Mouse (Mus musculus) right cerebral cortex, adult 2 months (tissue): Measurements from ENCODE around the gene Adcy5.

Source experiments
- DNase-seq, 2 experiments: peaks; one replicate each; pipeline ENCODE4 v3.0.0; 2021 to 2022; ENCODE audit warnings: low spot score in 2 of 2

Gene Adcy5

DNA sequence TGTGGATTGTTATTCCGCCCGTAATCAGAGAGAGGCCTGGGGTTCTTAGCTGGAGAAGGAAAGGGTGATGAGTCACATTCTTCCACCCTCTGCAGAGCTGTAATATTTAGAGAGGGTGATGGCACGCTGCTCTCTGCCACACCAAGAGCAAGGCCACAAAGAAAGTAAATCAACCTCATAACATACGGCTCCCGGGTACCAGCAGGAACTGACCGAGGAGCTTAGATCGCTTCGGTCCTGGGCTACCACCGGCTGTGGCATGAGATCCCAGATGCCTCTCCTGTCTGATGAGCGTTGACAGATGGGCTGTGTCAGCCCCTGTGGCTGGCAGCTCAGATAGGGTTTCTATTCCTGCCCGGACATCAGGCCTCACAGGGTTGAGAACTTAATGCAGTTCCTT lies 101.3 kb downstream of the Adcy5 start:
- no peak for DNase-seq

DNA sequence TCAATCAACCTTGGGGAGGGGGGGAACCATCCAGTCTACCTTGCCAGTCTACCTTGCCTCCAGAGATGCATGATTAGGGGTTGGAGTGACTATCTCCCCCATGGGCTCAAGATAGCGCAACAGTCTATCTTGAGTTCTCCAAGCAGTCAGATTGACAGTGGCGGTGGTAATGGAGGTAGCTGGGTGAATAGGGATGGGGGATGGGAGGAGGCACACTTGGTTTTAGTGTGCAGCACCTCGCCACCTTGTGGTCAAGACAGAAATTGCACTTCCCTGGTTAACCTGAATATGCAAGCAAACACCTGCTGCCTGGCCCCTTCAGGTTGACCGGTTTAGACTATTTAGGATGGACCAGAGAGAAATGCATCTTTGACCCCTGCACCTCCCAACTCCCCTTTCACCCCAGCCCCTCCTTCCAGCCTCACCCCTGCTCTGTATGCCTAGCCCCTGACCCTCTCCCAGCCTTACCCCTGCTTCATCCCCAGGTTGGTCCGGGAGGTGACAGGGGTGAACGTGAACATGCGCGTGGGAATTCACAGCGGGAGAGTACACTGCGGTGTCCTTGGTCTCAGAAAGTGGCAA lies 115.8 kb downstream of the Adcy5 start:
- peak; percentile 91 to 94 for DNase-seq

DNA sequence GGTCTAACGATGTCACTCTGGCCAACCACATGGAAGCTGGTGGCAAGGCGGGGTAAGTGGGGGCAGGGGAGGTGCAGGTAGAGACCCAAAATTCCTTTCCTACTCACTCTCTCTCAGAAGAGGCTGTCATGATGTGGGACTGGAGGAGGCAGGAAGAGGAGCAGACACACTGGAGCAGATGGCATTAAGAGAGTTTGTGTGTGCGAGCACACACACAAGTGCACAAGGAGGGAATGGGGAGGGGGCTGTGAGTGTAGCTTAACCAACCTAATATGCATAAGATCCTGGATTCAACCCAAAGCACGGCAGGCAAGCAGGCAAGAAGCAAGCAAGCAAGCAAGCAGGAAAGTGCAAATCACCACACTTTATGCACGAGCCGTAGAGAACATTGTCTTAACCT lies 116.3 kb downstream of the Adcy5 start:
- DNase-seq: no peak

DNA sequence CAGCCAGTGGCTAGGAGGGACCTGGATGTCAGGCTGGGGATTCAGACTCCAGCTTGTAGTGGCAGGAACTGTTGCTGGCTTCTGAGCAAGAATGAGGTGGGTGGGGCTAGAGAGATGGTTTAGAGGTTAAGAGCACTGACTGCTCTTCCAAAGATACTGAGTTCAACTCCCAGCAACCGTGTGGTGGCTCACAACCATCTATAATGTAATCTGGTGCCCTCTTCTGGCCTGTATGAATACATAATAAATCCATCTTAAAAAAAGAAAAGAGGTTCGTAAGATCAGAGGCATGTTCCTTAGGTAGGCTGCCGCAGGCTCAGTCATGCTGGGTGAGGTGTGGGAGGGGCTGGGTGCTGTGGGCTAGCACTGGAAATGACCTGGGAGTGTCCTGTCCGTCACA lies 116.9 kb downstream of the Adcy5 start:
- DNase-seq: no peak

DNA sequence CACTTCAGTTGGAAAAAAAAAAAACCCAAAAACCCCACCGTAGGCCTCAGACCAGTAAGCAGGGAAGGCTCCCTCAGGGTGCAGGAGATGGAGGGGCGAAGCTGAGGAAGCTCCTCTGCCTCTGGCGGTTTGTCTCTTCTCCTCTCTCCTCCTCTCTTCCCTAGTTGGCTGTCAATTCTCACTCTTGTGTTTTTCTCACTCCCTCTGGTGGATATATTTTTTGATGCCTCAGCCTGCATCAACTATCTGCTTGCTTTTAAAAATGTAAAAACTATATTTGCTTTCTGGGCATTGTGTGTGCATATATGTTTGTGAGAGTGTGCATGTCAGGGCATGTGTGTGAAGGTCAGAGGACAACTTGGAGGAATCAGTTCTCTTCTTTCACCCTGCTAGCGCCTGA lies 117.7 kb downstream of the Adcy5 start:
- no peak for DNase-seq

DNA sequence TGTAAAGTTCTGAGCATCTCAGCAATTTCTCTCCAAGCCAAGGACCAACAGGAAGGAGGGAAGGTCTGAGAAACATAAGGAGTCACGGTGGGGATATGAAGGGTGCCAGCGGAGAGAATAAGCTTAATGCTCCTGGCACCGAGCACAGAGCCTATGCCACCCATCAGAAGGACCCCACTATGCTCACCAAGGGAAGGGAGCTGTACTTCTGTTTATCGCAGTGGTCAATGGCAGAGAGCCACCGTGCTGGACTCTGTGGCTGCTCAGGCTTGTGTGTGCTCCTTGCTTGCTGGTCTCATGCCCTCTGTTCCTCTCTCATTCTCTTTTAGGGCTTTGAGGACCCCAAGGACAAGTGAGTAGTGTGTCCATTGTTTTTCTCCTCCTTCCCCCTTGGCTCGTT lies 123.5 kb downstream of the Adcy5 start:
- DNase-seq: no peak

DNA sequence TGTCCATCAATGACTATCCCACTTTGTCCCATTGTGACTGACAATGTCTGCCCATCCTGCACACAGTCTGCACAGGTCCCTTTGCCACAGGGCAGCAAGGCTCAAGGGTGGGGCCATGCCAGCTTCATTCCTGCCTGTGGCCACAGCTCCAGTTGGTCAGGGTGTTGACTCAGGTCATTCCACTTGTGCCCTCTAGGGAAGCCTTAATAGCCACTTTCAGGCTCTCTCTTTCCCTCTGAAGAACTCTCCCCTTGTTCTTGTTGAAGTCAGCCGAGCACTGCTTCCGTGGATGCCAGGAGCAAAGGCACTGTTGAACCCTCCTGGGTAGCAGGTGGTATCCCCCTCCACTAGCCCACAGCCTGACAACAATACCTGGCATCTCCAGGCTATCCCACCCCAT lies 127.8 kb downstream of the Adcy5 start:
- DNase-seq: no peak

DNA sequence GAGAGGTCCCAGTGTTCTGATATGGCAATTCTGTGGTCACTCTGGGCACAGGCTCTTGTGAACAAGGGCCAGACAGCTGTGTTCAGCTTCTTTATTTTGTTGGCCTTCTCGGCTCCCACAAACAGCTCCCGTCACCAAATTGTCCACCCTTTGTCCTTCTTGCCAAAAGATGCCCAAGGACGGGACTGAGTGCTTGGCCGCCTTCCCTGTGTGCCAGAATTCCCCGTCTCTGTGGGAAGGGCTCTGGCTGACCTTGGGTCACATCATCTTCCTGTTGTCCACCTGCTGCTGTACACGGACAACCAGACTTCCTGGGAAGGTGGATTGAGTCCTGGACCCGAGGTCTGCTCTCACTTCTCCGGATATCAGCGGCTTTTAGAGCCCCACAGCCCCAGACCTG lies 131.1 kb downstream of the Adcy5 start:
- no peak for DNase-seq

DNA sequence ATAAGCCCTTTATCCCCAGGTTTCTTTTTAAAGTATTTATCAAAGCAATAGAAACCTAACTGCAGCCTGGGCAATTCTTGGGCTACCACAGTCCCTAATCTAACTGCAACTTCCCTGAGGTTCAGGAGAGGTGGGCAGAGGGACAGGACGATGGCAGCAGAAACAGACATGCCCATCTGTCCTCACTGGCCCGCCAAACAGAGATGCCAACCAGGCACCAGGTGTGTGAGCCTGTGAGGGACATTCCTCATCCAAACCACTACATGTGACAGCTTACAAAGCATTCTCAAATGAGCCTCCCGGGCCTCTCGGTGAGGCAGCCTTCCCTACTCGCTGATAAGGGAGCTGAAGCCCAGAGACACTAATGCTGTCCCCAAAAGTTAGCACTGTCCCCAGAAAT lies 132.6 kb downstream of the Adcy5 start:
- DNase-seq: no peak

DNA sequence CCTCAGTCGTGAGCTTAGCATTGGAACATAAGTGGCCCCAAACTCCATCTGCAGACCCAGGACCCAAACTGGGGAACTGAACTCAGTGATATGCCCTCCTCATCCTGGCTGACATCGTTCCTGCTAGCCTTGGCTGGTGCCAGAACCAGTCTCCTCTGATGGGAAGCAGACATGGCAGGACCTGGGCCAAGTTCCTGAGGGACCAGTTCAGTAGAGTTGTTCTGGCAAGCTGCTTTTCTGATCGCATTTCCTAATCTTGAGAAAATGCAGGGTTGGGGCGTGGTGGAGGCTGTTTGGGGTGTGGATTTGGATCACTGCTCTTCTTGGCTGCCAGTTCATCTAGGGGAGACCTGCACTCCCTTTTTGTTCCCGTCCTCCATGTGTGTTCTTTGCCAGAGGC lies 143.1 kb downstream of the Adcy5 start:
- DNase-seq: no peak

DNA sequence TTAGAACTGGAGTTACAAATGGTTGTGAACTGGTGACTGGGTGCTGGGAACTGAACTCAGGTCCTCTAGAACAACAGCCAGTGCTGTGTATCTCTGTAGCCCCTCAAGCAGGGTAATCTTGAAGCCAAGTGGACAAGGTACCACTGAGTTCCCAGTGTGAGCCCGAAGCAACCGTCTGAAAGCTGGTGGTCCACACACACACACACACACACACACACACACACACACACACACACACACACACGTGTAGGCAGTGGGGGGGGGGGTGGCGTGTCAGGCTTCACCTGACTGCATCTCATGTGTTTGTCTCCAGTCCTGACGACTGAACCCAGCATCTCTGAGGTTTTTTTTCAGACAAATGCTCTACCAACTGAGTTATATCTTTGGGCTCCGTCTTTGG lies 145.5 kb downstream of the Adcy5 start:
- no peak for DNase-seq

DNA sequence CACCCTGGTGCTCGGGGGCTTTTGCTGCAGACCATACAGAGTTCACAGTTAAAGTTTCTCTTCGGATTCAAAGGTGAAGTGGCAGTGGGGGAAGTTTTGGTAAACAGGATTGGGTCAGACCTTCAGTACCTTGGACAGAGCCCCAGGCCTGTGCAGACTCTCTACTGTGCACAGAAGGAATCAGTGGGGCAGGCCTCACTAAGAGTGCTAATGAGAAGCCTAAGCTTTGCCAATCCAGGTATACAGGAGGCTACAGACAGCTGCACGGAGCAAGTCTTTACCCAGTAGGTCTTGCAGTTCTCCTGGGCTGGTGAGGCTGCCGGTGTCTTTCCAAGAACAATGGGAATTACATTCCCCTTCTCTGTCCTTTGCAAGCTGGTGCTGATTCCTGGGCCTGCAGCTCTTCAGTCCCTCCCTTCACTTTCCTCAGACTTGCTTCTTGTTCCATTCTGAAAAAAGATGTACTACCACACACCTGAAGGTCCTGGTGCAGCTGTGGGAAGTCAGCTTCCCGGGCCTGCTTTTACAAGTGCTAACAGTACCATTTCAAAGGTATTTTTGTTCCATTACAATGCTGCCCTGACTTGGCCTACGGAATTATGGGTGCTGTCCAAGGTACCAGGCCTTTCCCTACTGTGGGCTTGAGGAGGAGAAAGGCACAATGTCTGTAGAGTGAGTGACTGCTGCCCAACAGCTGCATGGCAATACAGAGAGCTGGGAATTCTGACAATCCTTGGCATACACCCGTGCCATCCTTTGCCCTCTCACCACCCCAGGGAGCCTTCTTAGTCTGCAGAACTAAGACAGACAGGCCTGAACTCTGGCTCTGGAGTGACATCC lies 148.0 kb downstream of the Adcy5 start:
- no peak for DNase-seq

DNA sequence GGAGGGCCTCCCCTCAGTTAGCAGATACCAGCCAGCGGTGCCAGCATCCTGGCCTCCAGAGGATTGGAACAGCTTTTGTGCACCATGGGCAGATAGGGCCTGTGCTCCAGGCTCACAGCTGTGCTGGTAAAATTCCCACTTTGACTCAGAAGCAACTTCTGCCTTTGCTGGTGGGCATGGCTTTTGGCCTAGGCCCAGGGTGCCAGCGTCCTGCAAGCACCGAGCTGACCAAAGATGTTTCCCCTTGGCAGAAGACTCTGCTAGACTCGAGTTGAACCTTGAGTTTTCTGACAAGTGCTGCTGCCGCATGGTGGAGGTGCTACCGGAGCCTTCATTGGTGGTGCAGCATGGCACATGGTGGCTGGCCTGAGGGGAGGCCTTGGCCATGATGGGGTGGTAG lies 149.0 kb downstream of the Adcy5 start:
- no peak for DNase-seq

DNA sequence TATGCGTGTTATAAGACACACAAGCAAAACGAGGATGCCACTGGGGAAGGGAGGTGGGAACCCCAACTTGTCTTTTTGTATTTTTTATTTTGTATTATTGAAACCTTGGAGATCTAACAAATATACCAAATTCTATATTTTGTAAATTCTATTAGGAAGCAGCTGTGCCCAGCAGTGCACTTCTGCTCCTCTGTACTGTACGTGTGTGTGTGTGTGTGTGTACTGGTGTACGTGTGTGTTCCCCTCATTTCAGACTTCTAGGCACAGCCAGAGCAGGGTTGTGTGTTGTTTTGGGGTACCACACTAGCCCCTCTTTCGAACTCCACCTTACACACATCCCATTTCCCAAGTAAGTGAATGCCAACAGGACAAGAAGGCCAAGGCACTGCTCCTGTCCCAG lies 149.7 kb downstream of the Adcy5 start:
- DNase-seq: no peak

DNA sequence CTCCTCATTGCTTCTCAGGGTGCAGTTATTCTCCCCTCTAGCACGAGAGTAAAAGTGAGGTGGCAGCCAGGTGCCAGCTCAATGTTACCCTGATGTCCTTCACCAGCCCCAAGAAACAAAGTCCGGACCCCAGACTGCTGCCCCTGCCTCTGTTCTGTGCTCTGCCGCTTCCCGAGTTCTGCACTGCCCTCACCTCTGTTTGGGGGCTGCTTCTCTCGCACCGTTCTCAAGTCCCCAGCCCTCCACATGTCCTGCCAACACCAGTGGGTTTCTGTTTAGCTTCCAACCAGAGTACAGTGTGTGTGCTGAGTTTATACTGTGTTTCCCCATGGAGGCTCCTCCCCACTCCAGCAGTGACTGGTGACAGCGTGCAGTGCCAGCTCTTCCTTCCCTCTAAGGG lies 150.5 kb downstream of the Adcy5 start:
- DNase-seq: no peak

DNA sequence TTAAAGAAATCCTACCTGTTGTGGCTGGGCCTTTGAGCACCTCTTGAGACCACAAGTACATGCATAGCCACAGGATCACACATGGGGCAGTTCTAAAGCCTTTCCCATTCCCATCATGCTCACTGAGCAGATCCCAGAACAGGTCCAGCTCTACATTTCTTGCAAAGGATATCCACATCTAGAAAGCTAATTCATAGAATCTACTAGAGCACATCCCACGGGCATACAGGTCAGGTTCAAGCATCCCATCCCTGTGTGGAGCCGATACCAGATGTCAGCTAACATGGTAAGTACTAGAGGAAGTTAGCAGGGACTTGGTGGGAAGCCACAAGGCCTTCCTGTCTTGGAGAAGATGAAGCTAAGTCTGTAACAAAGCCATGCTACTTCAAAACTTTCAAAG lies 152.0 kb downstream of the Adcy5 start:
- DNase-seq: no peak

DNA sequence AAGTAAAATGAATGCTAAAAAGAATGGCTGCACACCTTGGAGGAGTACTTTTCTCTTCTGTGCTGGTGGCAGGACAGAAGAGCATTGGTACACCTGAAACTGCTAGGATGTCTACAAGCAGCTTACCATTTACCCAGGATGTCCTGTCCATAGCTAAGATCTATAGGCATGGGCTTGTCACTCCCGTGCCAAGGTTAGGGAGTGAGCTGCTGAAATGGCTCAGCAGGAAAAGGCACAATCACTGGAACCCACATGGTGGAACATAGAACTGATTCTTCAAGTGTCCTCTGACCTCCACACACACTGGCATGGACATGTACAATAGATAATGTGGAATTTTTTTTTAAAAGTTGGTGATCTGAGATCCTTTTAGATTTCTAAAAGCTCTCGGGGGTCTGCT lies 152.7 kb downstream of the Adcy5 start:
- DNase-seq: no peak

DNA sequence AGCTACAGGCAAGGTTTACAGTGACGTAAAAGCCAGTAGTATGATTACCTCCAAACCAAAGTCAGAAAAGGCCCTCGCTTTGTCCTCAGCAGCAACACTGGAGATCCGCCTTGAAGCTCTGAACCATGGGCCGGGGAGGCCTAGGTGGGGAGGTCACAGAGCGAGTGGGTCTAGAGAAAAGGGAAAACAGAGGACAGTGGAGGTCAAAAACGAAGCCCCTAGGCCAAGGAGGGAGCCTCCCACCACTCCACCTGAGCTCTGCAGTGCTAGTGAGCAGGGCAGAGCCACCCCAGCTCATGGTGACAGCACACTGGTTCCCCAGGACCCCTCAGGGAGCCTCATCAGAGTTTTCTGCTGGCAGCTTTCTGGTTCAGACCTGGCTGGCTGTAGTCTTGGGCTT lies 153.3 kb downstream of the Adcy5 start:
- no peak for DNase-seq

DNA sequence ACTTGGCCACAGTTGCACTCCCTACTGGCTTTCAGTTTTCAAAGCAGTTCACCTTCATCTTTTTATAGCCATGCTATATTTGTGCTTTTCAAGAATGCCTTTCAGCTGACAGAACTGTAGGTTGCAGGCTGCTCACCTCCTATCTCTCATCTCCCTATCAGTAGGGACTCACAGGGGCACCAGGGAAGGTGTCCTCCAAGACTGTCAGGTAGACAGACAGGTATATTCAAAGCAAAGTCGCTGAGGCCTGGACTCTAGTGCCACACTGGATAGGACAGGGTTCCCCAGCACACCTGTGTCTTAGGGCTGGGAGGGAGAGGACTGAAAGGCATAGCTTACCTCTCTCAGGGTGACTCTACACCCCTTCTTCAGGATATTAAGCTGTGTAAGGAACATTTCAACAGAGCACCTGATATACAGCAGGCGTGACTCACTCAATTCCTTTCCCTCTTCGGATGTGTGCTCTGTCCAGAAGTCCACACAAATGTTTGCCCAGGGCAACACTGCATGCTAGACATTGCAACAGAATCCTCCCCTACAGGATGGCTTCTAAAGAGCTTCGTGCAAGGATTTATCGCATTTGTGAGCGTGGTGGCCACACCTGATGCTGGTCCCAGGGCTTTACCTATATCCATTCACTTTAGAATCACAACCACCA lies 153.9 kb downstream of the Adcy5 start:
- DNase-seq: no peak

DNA sequence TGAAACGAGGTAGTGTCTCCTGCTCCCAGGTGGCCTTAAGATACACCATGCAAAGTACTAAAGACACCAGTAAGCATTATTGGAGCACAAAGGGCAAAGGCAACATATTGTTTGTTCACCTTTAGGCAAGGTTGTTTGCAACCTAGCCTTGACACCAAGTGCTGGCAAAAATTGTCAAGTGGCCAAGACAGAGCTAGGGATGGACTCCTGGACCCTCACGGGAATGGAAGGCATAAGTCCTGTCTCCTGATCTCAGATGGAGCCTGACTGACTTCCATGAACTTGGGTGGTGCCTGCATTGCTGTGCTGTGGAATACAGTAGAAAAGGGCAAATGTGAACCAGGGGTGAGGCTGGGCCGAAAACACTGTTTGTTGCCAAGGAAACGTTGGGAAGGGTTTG lies 155.0 kb downstream of the Adcy5 start:
- DNase-seq: no peak

DNA sequence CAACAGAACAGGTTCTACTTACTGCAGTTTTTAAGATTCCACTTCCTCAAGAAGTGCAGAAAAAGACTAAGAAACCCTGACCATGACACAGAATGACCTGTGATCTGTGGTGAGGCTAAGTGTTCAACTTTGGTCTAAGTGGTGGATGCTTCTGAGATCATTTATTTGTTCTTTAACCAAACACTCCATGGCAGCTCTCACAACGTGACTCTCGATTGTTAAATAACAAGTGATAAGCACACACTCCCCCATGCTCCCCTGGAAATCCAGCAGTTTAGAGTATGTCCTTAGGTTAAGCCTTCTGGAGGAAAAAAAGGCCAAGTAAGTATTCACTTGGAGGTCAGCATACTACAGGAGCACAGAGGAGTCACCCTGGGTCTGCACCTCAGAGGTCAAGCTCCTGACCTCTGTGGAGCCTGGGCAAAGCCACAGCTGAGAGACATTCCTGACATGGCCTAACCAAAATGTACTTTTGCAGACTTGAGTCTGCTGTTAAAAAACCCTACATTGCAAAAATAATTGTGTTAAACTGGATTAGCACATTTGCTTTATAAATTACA lies 156.0 kb downstream of the Adcy5 start:
- no peak for DNase-seq

DNA sequence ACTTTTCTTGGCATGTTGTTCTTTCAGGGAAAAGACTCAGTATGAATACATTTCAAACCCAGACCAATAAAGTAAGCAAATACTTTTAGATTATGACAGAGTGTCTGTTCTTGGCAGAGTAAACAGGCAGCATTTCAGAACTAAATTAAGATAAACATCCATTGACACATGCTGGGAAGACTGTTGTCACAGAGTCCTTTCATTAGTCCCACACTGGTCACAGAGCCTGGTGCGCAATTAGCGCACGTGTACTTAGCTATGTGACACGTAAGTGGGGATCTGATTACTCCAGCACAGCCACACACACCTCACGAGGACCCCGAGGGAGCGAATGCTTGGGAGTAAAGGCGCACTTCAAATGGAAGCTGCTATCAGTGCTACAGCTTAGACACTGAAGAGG lies 156.9 kb downstream of the Adcy5 start:
- DNase-seq: peak in 1 of 2 experiments; percentile 23

DNA sequence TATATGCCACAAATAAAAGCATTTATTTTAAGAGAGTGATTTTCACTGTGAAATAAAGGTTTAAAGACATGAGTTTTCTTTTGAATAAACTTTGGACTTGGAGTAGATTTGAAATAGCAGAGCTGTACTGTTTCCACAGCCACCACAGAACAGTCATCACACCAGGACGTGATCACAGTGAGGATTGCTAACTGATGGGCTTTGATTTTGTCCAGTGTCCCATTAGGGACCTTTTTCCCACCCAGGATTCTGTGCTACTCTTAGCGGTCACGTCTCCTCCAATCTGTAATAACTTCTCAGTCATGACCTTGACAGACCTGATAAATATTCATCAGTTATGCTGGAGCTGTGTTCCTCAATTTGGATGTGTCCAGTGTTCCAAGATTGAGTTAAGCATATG lies 160.8 kb downstream of the Adcy5 start:
- DNase-seq: no peak
